ENCODE assay signal across 8 mouse cellular contexts in genomic region chr1:172148955-172149815, GRCm38 (mm10). TPM values are rescaled to one million over a fixed set of nuclear protein-coding genes. Genes with fewer than 3 reads are reported as not detected.
DNase-seq lines count a peak whose midpoint lies in the region; ATAC-seq lines count a peak whose summit lies in the region.

No protein-coding gene starts in this region.

- ATAC-seq in neural tube, embryonic 11.5 days (ENCODE audit: insufficient read depth, low FRiP score, low TSS enrichment), result no peak
- no peak for ATAC-seq in hindbrain, embryonic 16.5 days
- ATAC-seq in midbrain, embryonic 13.5 days, result no peak
- ATAC-seq in activated CD4-positive, CD25-positive, alpha-beta regulatory T cell, adult 4 months, result no peak

- H3K4me2 ChIP-seq in neural tube, embryonic 11.5 days (ENCODE audit: low read depth), result peak overlapping the region; percentile 65
- peak overlapping the region; percentile 86 for H3K4me2 ChIP-seq in hindbrain, embryonic 16.5 days (ENCODE audit: low read length)
- peak overlapping the region; percentile 77 for H3K4me2 ChIP-seq in midbrain, embryonic 13.5 days (replicated peaks)

- no peaks in the 10 kb centered on the region for H3K27me3 ChIP-seq in neural tube, embryonic 11.5 days (ENCODE audit: control insufficient read depth, insufficient read depth, low read length)
- no peaks in the 10 kb centered on the region for H3K27me3 ChIP-seq in hindbrain, embryonic 16.5 days (replicated peaks; ENCODE audit: control insufficient read depth, insufficient read depth, low read length)
- no peaks in the 10 kb centered on the region for H3K27me3 ChIP-seq in midbrain, embryonic 13.5 days

- no peaks in the 10 kb centered on the region for H3K4me1 ChIP-seq in neural tube, embryonic 11.5 days (ENCODE audit: control insufficient read depth, insufficient read depth, low read length)
- peaks cover 10% of the 10 kb centered on the region for H3K4me1 ChIP-seq in hindbrain, embryonic 16.5 days (ENCODE audit: control insufficient read depth, insufficient read depth, low read depth, low read length)
- H3K4me1 ChIP-seq in midbrain, embryonic 13.5 days (replicated peaks), result peaks cover 32% of the 10 kb centered on the region

- H3K27ac ChIP-seq in neural tube, embryonic 11.5 days (ENCODE audit: low read depth, low read length), result no peak overlapping the region; the same call in 1 of the 2 replicates
- H3K27ac ChIP-seq in hindbrain, embryonic 16.5 days (ENCODE audit: low read depth, low read length), result peak overlapping the region; percentile 93
- peak overlapping the region; percentile 93 for H3K27ac ChIP-seq in midbrain, embryonic 13.5 days

- H3K9me3 ChIP-seq in neural tube, embryonic 11.5 days (ENCODE audit: control insufficient read depth, low read length), result no peaks in the 10 kb centered on the region
- no peaks in the 10 kb centered on the region for H3K9me3 ChIP-seq in hindbrain, embryonic 16.5 days (ENCODE audit: control insufficient read depth, low read length)
- H3K9me3 ChIP-seq in midbrain, embryonic 13.5 days, result no peaks in the 10 kb centered on the region

- H3K36me3 ChIP-seq in neural tube, embryonic 11.5 days (ENCODE audit: control insufficient read depth, insufficient read depth, low read length), result peaks cover 7% of the 10 kb centered on the region; the same call in 1 of the 2 replicates
- H3K36me3 ChIP-seq in hindbrain, embryonic 16.5 days (ENCODE audit: control insufficient read depth, insufficient read depth, low read length), result peaks cover 2% of the 10 kb centered on the region; the same call in 1 of the 2 replicates
- peaks cover 33% of the 10 kb centered on the region for H3K36me3 ChIP-seq in midbrain, embryonic 13.5 days

- peak overlapping the region; percentile 96 for H3K4me3 ChIP-seq in neural tube, embryonic 11.5 days (ENCODE audit: low read depth, low read length)
- peak overlapping the region; percentile 94 for H3K4me3 ChIP-seq in hindbrain, embryonic 16.5 days (ENCODE audit: low read length)
- peak overlapping the region; percentile 98 for H3K4me3 ChIP-seq in midbrain, embryonic 13.5 days (replicated peaks)

- peak overlapping the region; percentile 99 for H3K9ac ChIP-seq in neural tube, embryonic 11.5 days (ENCODE audit: low read length)
- H3K9ac ChIP-seq in hindbrain, embryonic 16.5 days (ENCODE audit: low read depth, low read length), result peak overlapping the region; percentile 96
- H3K9ac ChIP-seq in midbrain, embryonic 13.5 days (replicated peaks), result peak overlapping the region; percentile 98

- no peak for DNase-seq in neural tube, embryonic 11.5 days (ENCODE audit: low spot score)
- DNase-seq in neural tube, embryonic 10.5 days (ENCODE audit: extremely low spot score, low spot score), result no peak
- DNase-seq in c-Kit-positive CD71-positive TER-119-positive erythroid progenitor cells, embryonic 14.5 days (ENCODE audit: low spot score), result peak; percentile 75
- DNase-seq in right cerebral cortex, postnatal 25 days, result no peak
- DNase-seq in left cerebral cortex, adult 11 months (ENCODE audit: low spot score), result no peak

- 28% methylated on average over 19 of the region's 19 CpGs for WGBS in neural tube, embryonic 11.5 days
- WGBS in hindbrain, embryonic 16.5 days, result 17% methylated on average over 19 of the region's 19 CpGs
- WGBS in midbrain, embryonic 13.5 days, result 16% methylated on average over 19 of the region's 19 CpGs

RNA-seq across cellular contexts. Expression of gene Dcaf8, which starts 1.3 kb away (rescaled TPM):
- polyA plus RNA-seq in neural tube, embryonic 11.5 days (2014; fragmentation: Nextera tagmentation; extraction: Ambion mirVana), result 105 and 113 TPM in 2 replicates
- 86.6 and 91.6 TPM in 2 replicates for polyA plus RNA-seq in hindbrain, embryonic 16.5 days (2015; fragmentation: Nextera tagmentation; extraction: Ambion mirVana)
- polyA plus RNA-seq in midbrain, embryonic 13.5 days (2015; fragmentation: Nextera tagmentation; extraction: Ambion mirVana), result 106 and 109 TPM in 2 replicates
- polyA plus RNA-seq in activated CD4-positive, CD25-positive, alpha-beta regulatory T cell, adult 4 months (2017; shearing (Covaris generic)), result 10 to 100 TPM; 51.0 to 78.8 TPM

RNA-seq across cellular contexts. Expression of gene Pex19, which starts 22.6 kb away (rescaled TPM):
- polyA plus RNA-seq in neural tube, embryonic 11.5 days (2014; fragmentation: Nextera tagmentation; extraction: Ambion mirVana), result 182 and 185 TPM in 2 replicates
- 169 and 173 TPM in 2 replicates for polyA plus RNA-seq in hindbrain, embryonic 16.5 days (2015; fragmentation: Nextera tagmentation; extraction: Ambion mirVana)
- 171 and 172 TPM in 2 replicates for polyA plus RNA-seq in midbrain, embryonic 13.5 days (2015; fragmentation: Nextera tagmentation; extraction: Ambion mirVana)
- 10 to 100 TPM; 68.1 to 70.7 TPM for polyA plus RNA-seq in activated CD4-positive, CD25-positive, alpha-beta regulatory T cell, adult 4 months (2017; shearing (Covaris generic))

RNA-seq across cellular contexts. Expression of gene Pea15a, which starts 57.4 kb away (rescaled TPM):
- 249 and 272 TPM in 2 replicates for polyA plus RNA-seq in neural tube, embryonic 11.5 days (2014; fragmentation: Nextera tagmentation; extraction: Ambion mirVana)
- 538 and 563 TPM in 2 replicates for polyA plus RNA-seq in hindbrain, embryonic 16.5 days (2015; fragmentation: Nextera tagmentation; extraction: Ambion mirVana)
- polyA plus RNA-seq in midbrain, embryonic 13.5 days (2015; fragmentation: Nextera tagmentation; extraction: Ambion mirVana), result 398 and 406 TPM in 2 replicates
- 10 to 100 TPM; 42.0 to 43.1 TPM for polyA plus RNA-seq in activated CD4-positive, CD25-positive, alpha-beta regulatory T cell, adult 4 months (2017; shearing (Covaris generic))
